Mouse (Mus musculus) cerebellum, adult 2 months (tissue): ENCODE data around the gene Apoa2. TPM values are rescaled to one million over a fixed set of nuclear protein-coding genes. Genes with fewer than 3 reads are reported as not detected.
A peak's percentile ranks its signal among the peaks of the same experiment; 100 is the strongest.

Experiments
- DNase-seq, 2 experiments: peaks; one replicate each; pipeline ENCODE4 v3.0.0; 2021
- H3K27ac ChIP-seq: fragments of 200-500 bp; 2 replicates; pipeline ENCODE4 v1.5.1; 2012; ENCODE audit warnings: low read length, control low read depth, inconsistent platforms; ENCODE audit not compliant: insufficient read depth
- H3K27me3 ChIP-seq: fragments of 200-500 bp; 2 replicates; pipeline ENCODE4 v1.6.1; 2012; ENCODE audit warnings: inconsistent platforms, mild to moderate bottlenecking, low read length, moderate library complexity; ENCODE audit not compliant: control insufficient read depth, insufficient read depth
- H3K4me1 ChIP-seq: fragments of 200-500 bp; 2 replicates; pipeline ENCODE4 v1.6.1; 2011; ENCODE audit warnings: low read length; ENCODE audit not compliant: control insufficient read depth, insufficient read depth
- H3K4me3 ChIP-seq: fragments of 200-500 bp; replicated peaks from 2 replicates; pipeline ENCODE3; 2011; ENCODE audit warnings: mild to moderate bottlenecking, low read depth, low read length, control low read depth; ENCODE audit not compliant: insufficient read depth
- CTCF ChIP-seq: fragments of 200-500 bp; IDR thresholded peaks from 2 replicates; pipeline ENCODE4 v1.5.1; 2011; ENCODE audit warnings: low read depth, mild to moderate bottlenecking, control low read depth, low read length, moderate library complexity, borderline replicate concordance; ENCODE audit not compliant: insufficient read depth
- POLR2A ChIP-seq: fragments of 200-500 bp; IDR thresholded peaks from 2 replicates; pipeline ENCODE4 v1.6.1; 2011; ENCODE audit warnings: low read length, control low read depth, borderline replicate concordance; ENCODE audit not compliant: insufficient read depth
- WGBS: fragments of 180-500 bp; shearing (Covaris S2); methylation state at CpG from one replicate; pipeline ENCODE4 v1.1.7; 2018; 5-methylcytosine and 5-hydroxymethylcytosine counted together
- polyA plus RNA-seq: library from polyadenylated mRNA; depleted of rRNA; stranded (reverse); fragments of >200 nt; gene quantifications from 2 replicates; pipeline ENCODE4 v1.2.3, GENCODE M21; 2012

Gene Apoa2
- polyA plus RNA-seq, 1 experiment, result 6.3 TPM

DNA sequence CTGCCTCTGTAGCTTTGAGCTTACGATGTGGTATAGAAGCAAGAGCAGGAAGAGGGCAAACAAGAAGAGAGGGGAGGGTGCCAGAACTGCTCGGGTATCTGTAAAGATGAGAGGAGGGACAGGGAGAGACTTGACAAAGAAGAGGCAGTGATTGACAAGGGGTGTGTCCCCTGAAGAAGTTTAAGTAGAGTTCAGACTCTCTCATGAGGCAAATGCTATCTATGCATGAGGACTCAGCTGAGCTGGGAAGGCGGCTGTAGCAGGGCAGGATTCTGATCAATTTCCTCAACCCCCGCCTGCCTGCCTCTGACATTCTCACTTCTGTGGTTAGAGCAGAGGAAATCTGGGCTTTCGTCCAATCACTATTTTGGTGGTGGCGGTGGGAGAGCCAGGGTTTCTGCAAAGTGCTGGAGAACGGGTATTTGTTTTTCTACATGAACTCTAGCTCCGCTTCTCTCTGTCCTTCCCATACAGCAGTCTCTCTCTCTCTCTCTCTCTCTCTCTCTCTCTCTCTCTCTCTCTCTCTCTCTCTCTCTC lies 37.8 kb downstream of the Apoa2 start:
- Histone ChIP-seq H3K27me3 (no peaks in the 10 kb centered on the region), H3K27ac (no peak overlapping the region), H3K4me1 (peaks cover 4% of the 10 kb centered on the region; the same call in 1 of the 2 replicates), H3K4me3 (peak overlapping the region; percentile 40)
- DNase-seq, result peak in 1 of 2 experiments; percentile 45
- TF ChIP-seq CTCF, result no peak
- no peak for TF ChIP-seq POLR2A
- WGBS, result 2% methylated on average over 8 of the region's 8 CpGs

GRCm38 (mm10) chr1:171263185-171263611 lies 38.3 kb downstream of the Apoa2 start:
- Histone ChIP-seq H3K4me3 (no peak overlapping the region), H3K27ac (no peak overlapping the region), H3K27me3 (no peaks in the 10 kb centered on the region), H3K4me1 (peaks cover 4% of the 10 kb centered on the region; the same call in 1 of the 2 replicates)
- 0% methylated on average over 2 of the region's 2 CpGs for WGBS
- DNase-seq, result peak in 1 of 2 experiments; percentile 63
- TF ChIP-seq POLR2A (no peak), CTCF (no peak)

DNA sequence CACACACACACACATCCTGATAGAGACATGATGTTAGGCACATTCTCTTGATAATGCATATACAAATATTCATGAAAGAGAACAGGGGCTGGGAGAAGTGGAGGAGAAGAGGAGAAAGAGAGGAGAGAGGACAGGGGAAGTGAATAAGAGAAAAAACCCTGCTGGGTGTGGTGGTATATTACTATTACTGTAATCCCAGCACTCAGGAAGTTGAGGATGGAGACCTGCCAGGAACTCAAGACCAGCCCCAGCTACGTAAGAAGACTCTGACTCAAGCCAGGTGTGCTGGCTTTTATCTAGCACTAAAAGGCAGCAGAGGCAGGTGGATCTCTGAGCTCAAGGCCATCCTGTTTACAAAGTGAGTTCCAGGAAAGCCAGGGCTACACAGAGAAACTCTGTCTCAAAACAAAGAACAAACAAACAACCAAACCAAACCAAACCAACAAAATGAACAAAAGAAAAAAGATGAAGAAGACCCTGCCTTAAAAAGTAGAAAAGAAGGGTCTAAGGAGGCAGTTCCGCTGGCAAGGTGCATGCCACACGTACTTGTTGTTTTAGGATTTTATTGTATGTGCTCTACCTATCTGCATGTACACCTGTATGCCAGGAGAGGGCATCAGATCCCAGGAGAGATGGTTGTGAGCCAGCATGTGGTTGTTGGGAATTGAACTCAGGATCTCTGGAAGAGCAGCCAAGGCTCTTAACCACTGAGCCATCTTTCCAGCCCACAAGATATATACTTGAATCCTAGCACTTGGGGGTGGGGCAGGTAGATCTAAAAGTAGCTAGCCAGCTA lies 39.0 kb downstream of the Apoa2 start:
- peaks cover 4% of the 10 kb centered on the region; the same call in 1 of the 2 replicates for H3K4me1 ChIP-seq
- DNase-seq, result no peak
- WGBS, result 65% methylated on average over 3 of the region's 3 CpGs
- no peaks in the 10 kb centered on the region for H3K27me3 ChIP-seq
- no peak overlapping the region for H3K4me3 ChIP-seq
- TF ChIP-seq POLR2A, result no peak
- no peak for TF ChIP-seq CTCF
- H3K27ac ChIP-seq, result no peak overlapping the region

GRCm38 (mm10) chr1:171265971-171266744 lies 41.3 kb downstream of the Apoa2 start:
- Histone ChIP-seq H3K27ac (no peak overlapping the region), H3K4me1 (peaks cover 4% of the 10 kb centered on the region; the same call in 1 of the 2 replicates), H3K27me3 (no peaks in the 10 kb centered on the region), H3K4me3 (no peak overlapping the region)
- WGBS, result 61% methylated on average over 4 of the region's 4 CpGs
- no peak for DNase-seq
- TF ChIP-seq POLR2A (no peak), CTCF (no peak)

DNA sequence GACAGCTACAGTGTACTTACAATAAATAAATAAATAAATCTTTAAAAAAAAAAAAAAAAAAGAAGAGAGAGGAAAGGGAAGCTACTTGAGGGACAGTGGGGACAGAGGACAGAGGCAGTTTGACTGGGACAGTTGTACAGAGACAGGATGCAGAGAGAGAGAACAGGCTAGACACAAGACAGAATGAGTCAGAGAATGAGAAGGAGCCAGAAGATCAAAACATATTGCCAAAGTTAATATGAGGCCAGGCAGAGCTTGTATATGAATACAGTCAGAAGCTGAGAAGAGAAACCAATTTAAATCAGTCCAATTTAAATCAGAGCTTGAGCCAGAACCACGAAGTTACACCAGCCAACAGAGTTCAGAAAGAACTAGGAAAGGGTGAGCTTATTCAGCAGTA lies 43.5 kb downstream of the Apoa2 start:
- no peak overlapping the region for H3K4me3 ChIP-seq
- TF ChIP-seq POLR2A (no peak), CTCF (no peak)
- H3K4me1 ChIP-seq, result no peaks in the 10 kb centered on the region
- no peaks in the 10 kb centered on the region for H3K27me3 ChIP-seq
- no peak for DNase-seq
- WGBS, result 63% methylated on average over 1 of the region's 1 CpGs
- H3K27ac ChIP-seq, result no peak overlapping the region

DNA sequence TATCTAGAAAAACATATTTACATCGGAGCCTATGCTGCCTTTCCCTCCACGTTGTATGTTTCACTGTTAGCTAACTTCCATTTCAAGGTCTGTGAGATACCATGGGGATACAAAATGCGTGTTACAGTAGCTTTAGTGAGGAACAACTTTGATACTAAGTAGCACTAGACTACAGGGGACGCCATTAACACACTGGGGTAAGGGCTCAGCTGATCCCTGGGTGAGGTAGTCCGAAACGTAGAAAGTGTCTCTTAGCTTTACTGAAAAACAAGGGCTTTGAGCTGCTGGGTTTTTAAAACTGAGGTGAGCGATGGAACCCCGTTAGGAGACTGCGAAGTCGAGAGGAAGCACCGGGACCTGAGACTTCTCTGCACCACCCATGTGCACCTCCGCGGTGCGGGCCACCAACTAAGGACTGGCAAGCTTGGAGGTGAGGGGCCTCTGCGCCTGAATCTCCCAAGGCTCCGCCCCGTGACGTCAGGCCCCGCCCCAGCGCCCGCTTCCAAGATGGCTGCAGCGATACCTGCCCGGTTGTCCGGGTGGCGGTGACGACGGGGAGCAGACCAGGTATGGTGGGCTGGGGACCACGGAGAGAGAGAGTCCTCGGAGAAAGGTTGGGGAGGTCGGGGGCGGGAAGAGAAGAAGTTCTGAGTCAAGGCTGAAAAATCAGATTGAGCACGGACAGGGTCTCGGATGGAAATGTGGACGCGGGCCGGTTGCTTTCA lies 45.2 kb downstream of the Apoa2 start, which contains the start of gene B4galt3:
Gene B4galt3, plus strand, starts transcription at position 481 of the 725 bp plus-strand sequence.
- Histone ChIP-seq H3K27ac (peak within 1 kb of the TSS; percentile 27; the same call in 1 of the 2 replicates), H3K4me1 (no peaks in the 10 kb centered on the region), H3K4me3 (peak within 1 kb of the TSS; percentile 71), H3K27me3 (no peaks in the 10 kb centered on the region)
- WGBS, result 3% methylated on average over 36 of the region's 36 CpGs
- peak; percentile 97 to 99 for DNase-seq
- TF ChIP-seq POLR2A (peak; percentile 99), CTCF (no peak)

- TF ChIP-seq POLR2A (no peak), CTCF (no peak)
- WGBS, result 0% methylated on average over 19 of the region's 19 CpGs
- Histone ChIP-seq H3K27ac (peak overlapping the region; percentile 15; the same call in 1 of the 2 replicates), H3K4me3 (peak overlapping the region; percentile 71), H3K27me3 (no peaks in the 10 kb centered on the region), H3K4me1 (no peaks in the 10 kb centered on the region)
- peak in 1 of 2 experiments; percentile 61 for DNase-seq
Observed at GRCm38 (mm10) chr1:171270573-171270900, 45.7 kb downstream of the Apoa2 start.
